Mouse (Mus musculus): ENCODE measurements around the gene 2310011J03Rik. TPM values are rescaled to one million over a fixed set of nuclear protein-coding genes. Genes with fewer than 3 reads are reported as not detected.

The 2310011J03Rik gene
- 50.0 TPM for polyA plus RNA-seq (2014; fragmentation: Illumina TruSeq; extraction: RNeasy Lipid Tissue Mini Kit (QIAGEN cat#74804); ENCODE audit: insufficient read depth, low read depth, low replicate concordance)

DNA sequence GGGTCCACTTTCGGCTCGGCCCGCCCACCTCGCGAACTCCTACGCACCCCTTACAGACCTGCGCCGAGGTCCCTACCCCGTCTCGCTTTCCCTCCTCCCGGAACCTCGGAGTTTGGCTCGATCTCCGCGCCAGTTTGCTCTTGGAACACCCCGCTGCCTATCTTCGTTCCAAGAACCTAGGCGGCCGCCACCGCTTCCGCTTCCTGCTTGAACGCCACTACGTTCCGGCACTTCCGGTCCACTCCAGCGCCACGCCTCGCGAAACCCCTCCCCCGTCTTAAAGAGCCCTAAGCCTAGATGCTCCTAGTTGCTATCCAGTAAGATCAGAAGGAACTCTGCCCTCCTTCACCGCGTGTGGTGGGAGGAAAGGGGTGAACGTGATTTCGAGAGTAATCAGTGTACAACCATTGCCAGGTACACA, at the start of gene 2310011J03Rik:
2310011J03Rik (minus strand) TSS at position 198 of the 421 bp plus-strand sequence.

DNA sequence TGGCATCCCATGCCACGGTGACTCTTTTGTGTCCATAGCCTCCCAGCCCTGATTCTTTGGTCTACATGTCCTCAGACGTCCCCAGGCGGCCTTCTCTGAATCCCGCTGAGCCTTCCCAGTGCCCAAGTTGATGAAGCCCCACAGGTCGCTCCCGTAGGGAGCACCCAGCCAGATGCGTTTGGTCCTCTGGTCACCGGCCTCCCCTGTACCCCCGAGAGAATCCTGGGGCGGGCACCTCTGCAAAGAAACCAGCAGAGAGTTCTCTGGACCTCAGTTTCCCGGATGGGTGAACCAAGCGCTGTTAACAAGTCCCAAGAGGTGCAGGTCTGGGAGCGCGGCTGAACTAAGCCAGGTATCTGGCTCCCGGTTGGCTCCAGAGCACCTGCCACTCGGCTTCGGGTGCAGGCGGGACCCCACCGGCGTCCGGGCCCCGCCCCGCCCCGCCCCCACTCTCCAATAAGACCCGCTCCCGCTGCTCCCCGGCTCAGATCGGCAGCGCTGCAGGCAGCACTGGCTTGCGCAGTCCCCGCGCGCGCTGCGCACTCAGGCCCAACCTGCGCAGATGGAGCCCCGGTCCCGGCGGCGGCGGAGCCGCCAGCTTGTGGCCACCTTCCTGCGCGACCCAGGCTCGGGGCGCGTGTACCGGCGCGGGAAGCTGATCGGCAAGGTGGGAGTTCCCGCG, 35.8 kb upstream of the 2310011J03Rik start, which contains the start of gene Plk5:
Plk5 (plus strand) TSS at position 459 of the 682 bp plus-strand sequence.

GRCm38 (mm10) chr10:80348244-80348781, 28.0 kb upstream of the 2310011J03Rik start, which contains the start of gene Adamtsl5:
Gene Adamtsl5 (minus strand): TSS chr10:80348412.

GRCm38 (mm10) chr10:80329273-80330081, 9.1 kb upstream of the 2310011J03Rik start, which contains the start of the genes Pcsk4 and Reep6:
Gene Pcsk4 (minus strand): TSS chr10:80329498.
Gene Reep6 (plus strand): TSS chr10:80329953.

DNA sequence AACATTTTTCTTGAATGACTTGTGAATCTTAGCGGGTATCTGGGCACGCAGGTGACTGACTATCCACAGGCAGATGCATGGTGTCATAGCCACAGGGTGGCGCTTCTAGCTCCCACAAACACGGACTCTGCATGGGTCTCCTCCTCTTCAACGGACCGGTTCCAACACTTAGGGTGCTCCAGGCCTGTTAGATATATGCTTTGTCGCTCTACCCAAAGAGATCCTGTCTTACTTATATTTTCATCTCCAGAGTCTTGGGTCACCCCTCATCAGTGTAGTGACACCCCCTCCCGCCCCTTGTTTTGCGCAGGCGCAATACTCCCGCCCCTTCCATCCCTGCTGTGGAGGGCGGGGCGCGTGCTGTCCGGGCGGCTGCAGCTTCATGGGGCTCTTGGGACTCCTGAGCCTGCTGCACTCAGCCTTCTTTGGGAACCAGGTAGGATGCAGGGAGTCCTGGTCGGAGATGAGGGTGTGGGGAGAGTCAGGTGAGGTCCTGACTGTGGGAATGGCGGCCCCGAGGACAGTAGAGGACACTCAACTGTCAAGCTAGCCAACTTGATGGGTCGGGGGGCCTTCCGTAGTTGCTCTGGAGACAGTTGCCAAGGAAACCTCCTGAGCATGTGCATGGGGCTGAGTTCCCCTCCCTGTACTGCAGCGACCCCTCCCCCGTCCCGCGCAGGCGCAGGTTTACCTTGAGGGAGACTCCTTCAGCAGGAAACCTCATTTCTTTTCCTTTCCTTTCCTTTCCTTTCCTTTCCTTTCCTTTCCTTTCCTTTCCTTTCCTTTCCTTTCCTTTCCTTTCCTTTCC, 24.5 kb downstream of the 2310011J03Rik start, which contains the start of gene Apc2:
Apc2 (plus strand) TSS at position 360 of the 808 bp plus-strand sequence.

DNA sequence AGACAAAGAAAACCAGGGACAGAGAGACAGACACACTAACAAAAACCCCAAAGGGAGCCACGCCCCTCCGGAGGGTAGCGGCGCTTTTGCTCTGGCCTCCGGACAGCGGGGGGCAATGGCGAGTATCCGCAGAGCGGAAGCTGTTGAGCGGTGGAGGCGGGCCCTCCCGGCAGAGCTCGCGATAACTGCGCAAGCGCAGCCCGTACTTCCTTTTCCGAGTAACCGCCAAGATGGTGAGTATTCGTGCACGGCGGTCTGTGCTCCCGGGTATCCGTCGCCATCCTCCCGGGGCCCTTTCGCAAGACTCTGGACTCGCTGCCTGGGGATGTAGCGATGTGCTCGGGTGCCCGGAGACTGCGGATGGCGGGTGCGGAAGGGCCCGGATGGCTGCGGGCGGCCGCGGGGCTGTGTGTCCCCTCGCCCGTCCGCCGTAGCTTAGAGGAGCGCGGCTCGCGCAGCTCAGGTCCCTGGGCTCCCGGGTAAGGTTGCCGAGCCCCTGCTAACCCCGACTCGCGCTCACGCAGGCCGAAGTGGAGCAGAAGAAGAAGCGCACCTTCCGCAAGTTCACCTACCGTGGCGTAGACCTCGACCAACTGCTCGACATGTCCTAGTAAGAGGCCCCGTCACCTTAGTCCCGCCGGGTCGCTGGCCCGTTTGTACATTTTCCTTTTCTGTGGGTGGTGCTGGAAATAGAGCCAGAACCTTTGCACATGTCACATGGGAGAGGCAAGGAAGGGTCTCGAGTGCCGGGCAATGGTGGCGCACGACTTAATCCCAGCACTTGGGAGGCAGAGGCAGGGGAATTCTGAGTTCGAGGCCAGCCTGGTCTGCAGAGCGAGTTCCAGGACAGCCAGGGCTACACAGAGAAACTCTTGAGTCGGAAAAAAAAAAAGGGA, 27.8 kb downstream of the 2310011J03Rik start, which contains the start of gene Rps15:
Rps15 (plus strand) TSS at position 203 of the 896 bp plus-strand sequence.

Other genes starting within 250 kb of the 2310011J03Rik start
- 13.9 TPM for gene Sbno2, start 215.0 kb downstream of the 2310011J03Rik start, polyA plus RNA-seq (2014; fragmentation: Illumina TruSeq; extraction: RNeasy Lipid Tissue Mini Kit (QIAGEN cat#74804); ENCODE audit: insufficient read depth, low read depth, low replicate concordance)
- gene Stk11, start 204.7 kb downstream of the 2310011J03Rik start, polyA plus RNA-seq (2014; fragmentation: Illumina TruSeq; extraction: RNeasy Lipid Tissue Mini Kit (QIAGEN cat#74804); ENCODE audit: insufficient read depth, low read depth, low replicate concordance): 98.1 TPM
- gene Atp5d, start 181.9 kb downstream of the 2310011J03Rik start, polyA plus RNA-seq (2014; fragmentation: Illumina TruSeq; extraction: RNeasy Lipid Tissue Mini Kit (QIAGEN cat#74804); ENCODE audit: insufficient read depth, low read depth, low replicate concordance): 267 TPM
- 6.8 TPM for gene Cbarp, start 179.7 kb downstream of the 2310011J03Rik start, polyA plus RNA-seq (2014; fragmentation: Illumina TruSeq; extraction: RNeasy Lipid Tissue Mini Kit (QIAGEN cat#74804); ENCODE audit: insufficient read depth, low read depth, low replicate concordance)
- gene Midn, start 172.3 kb downstream of the 2310011J03Rik start, polyA plus RNA-seq (2014; fragmentation: Illumina TruSeq; extraction: RNeasy Lipid Tissue Mini Kit (QIAGEN cat#74804); ENCODE audit: insufficient read depth, low read depth, low replicate concordance): 24.9 TPM
- 84.5 TPM for gene Cirbp, start 154.6 kb downstream of the 2310011J03Rik start, polyA plus RNA-seq (2014; fragmentation: Illumina TruSeq; extraction: RNeasy Lipid Tissue Mini Kit (QIAGEN cat#74804); ENCODE audit: insufficient read depth, low read depth, low replicate concordance)
- gene 1600002K03Rik, start 147.6 kb downstream of the 2310011J03Rik start, polyA plus RNA-seq (2014; fragmentation: Illumina TruSeq; extraction: RNeasy Lipid Tissue Mini Kit (QIAGEN cat#74804); ENCODE audit: insufficient read depth, low read depth, low replicate concordance): 27.6 TPM
- gene Efna2, start 141.1 kb downstream of the 2310011J03Rik start, polyA plus RNA-seq (2014; fragmentation: Illumina TruSeq; extraction: RNeasy Lipid Tissue Mini Kit (QIAGEN cat#74804); ENCODE audit: insufficient read depth, low read depth, low replicate concordance): 1.1 TPM
- 23.2 TPM for gene Mum1, start 94.1 kb downstream of the 2310011J03Rik start, polyA plus RNA-seq (2014; fragmentation: Illumina TruSeq; extraction: RNeasy Lipid Tissue Mini Kit (QIAGEN cat#74804); ENCODE audit: insufficient read depth, low read depth, low replicate concordance)
- 159 TPM for gene Ndufs7, start 71.4 kb downstream of the 2310011J03Rik start, polyA plus RNA-seq (2014; fragmentation: Illumina TruSeq; extraction: RNeasy Lipid Tissue Mini Kit (QIAGEN cat#74804); ENCODE audit: insufficient read depth, low read depth, low replicate concordance)
- gene Gamt, start 59.5 kb downstream of the 2310011J03Rik start, polyA plus RNA-seq (2014; fragmentation: Illumina TruSeq; extraction: RNeasy Lipid Tissue Mini Kit (QIAGEN cat#74804); ENCODE audit: insufficient read depth, low read depth, low replicate concordance): 15.2 TPM
- 33.6 TPM for gene Dazap1, start 59.1 kb downstream of the 2310011J03Rik start, polyA plus RNA-seq (2014; fragmentation: Illumina TruSeq; extraction: RNeasy Lipid Tissue Mini Kit (QIAGEN cat#74804); ENCODE audit: insufficient read depth, low read depth, low replicate concordance)
- 3,529 TPM for gene Rps15, start 28.1 kb downstream of the 2310011J03Rik start, polyA plus RNA-seq (2014; fragmentation: Illumina TruSeq; extraction: RNeasy Lipid Tissue Mini Kit (QIAGEN cat#74804); ENCODE audit: insufficient read depth, low read depth, low replicate concordance)
- 0.46 TPM for gene Apc2, start 24.6 kb downstream of the 2310011J03Rik start, polyA plus RNA-seq (2014; fragmentation: Illumina TruSeq; extraction: RNeasy Lipid Tissue Mini Kit (QIAGEN cat#74804); ENCODE audit: insufficient read depth, low read depth, low replicate concordance)
- 2.0 TPM for gene Pcsk4, start 9.0 kb upstream of the 2310011J03Rik start, polyA plus RNA-seq (2014; fragmentation: Illumina TruSeq; extraction: RNeasy Lipid Tissue Mini Kit (QIAGEN cat#74804); ENCODE audit: insufficient read depth, low read depth, low replicate concordance)
- 12.2 TPM for gene Reep6, start 9.4 kb upstream of the 2310011J03Rik start, polyA plus RNA-seq (2014; fragmentation: Illumina TruSeq; extraction: RNeasy Lipid Tissue Mini Kit (QIAGEN cat#74804); ENCODE audit: insufficient read depth, low read depth, low replicate concordance)
- gene Adamtsl5, start 27.9 kb upstream of the 2310011J03Rik start, polyA plus RNA-seq (2014; fragmentation: Illumina TruSeq; extraction: RNeasy Lipid Tissue Mini Kit (QIAGEN cat#74804); ENCODE audit: insufficient read depth, low read depth, low replicate concordance): 21.3 TPM
- 1.6 TPM for gene Plk5, start 35.9 kb upstream of the 2310011J03Rik start, polyA plus RNA-seq (2014; fragmentation: Illumina TruSeq; extraction: RNeasy Lipid Tissue Mini Kit (QIAGEN cat#74804); ENCODE audit: insufficient read depth, low read depth, low replicate concordance)
- 6.8 TPM for gene Mex3d, start 67.1 kb upstream of the 2310011J03Rik start, polyA plus RNA-seq (2014; fragmentation: Illumina TruSeq; extraction: RNeasy Lipid Tissue Mini Kit (QIAGEN cat#74804); ENCODE audit: insufficient read depth, low read depth, low replicate concordance)
- 93.3 TPM for gene Mbd3, start 79.0 kb upstream of the 2310011J03Rik start, polyA plus RNA-seq (2014; fragmentation: Illumina TruSeq; extraction: RNeasy Lipid Tissue Mini Kit (QIAGEN cat#74804); ENCODE audit: insufficient read depth, low read depth, low replicate concordance)
- 589 TPM for gene Uqcr11, start 86.3 kb upstream of the 2310011J03Rik start, polyA plus RNA-seq (2014; fragmentation: Illumina TruSeq; extraction: RNeasy Lipid Tissue Mini Kit (QIAGEN cat#74804); ENCODE audit: insufficient read depth, low read depth, low replicate concordance)
- gene Tcf3, start 113.1 kb upstream of the 2310011J03Rik start, polyA plus RNA-seq (2014; fragmentation: Illumina TruSeq; extraction: RNeasy Lipid Tissue Mini Kit (QIAGEN cat#74804); ENCODE audit: insufficient read depth, low read depth, low replicate concordance): 25.1 TPM
- gene Onecut3, start 174.3 kb upstream of the 2310011J03Rik start, polyA plus RNA-seq (2014; fragmentation: Illumina TruSeq; extraction: RNeasy Lipid Tissue Mini Kit (QIAGEN cat#74804); ENCODE audit: insufficient read depth, low read depth, low replicate concordance): not detected
- gene Atp8b3, start 218.6 kb upstream of the 2310011J03Rik start, polyA plus RNA-seq (2014; fragmentation: Illumina TruSeq; extraction: RNeasy Lipid Tissue Mini Kit (QIAGEN cat#74804); ENCODE audit: insufficient read depth, low read depth, low replicate concordance): not detected
- 10.9 TPM for gene Rexo1, start 241.0 kb upstream of the 2310011J03Rik start, polyA plus RNA-seq (2014; fragmentation: Illumina TruSeq; extraction: RNeasy Lipid Tissue Mini Kit (QIAGEN cat#74804); ENCODE audit: insufficient read depth, low read depth, low replicate concordance)

Data from lung, adult 10 weeks (tissue).